Mouse (Mus musculus) MEL (cell line): Measurements from ENCODE around the gene Dnah10. TPM values are rescaled to one million over a fixed set of nuclear protein-coding genes. Genes with fewer than 3 reads are reported as not detected.
A peak's percentile ranks its signal among the peaks of the same experiment; 100 is the strongest.
"Not testable (repeated sequence)": the region's sequence is repeated elsewhere in the genome, so short reads cannot be mapped to it uniquely, and the experiment has no call there.

Experiments
- DNase-seq: peaks from one replicate; pipeline ENCODE4 v3.0.0; 2011; ENCODE audit warnings: low read depth, low spot score
- H3K27ac ChIP-seq: 2 replicates; pipeline ENCODE4 v1.5.1; 2012; ENCODE audit warnings: low read depth, mild to moderate bottlenecking, control low read depth, low read length, moderate library complexity; ENCODE audit not compliant: control insufficient read depth
- H3K27me3 ChIP-seq, 2 experiments: fragments of 150-350 bp in 1 of 2; sonication (generic) in 1 of 2; 2 replicates each; pipeline ENCODE4 v1.6.1; 2012; ENCODE audit warnings: low read length in 2 of 2, mild to moderate bottlenecking in 2 of 2, improper control_type of control experiment in 1 of 2, moderate library complexity in 1 of 2; ENCODE audit not compliant: insufficient read depth in 2 of 2, control insufficient read depth in 1 of 2
- H3K36me3 ChIP-seq, 2 experiments: 2 replicates each; pipeline ENCODE4 v1.6.1; 2012 to 2014; ENCODE audit warnings: low read length in 2 of 2, improper control_type of control experiment in 1 of 2, inconsistent platforms in 1 of 2, mild to moderate bottlenecking in 1 of 2; ENCODE audit not compliant: insufficient read depth in 2 of 2, control insufficient read depth in 1 of 2
- H3K4me1 ChIP-seq, 2 experiments: fragments of 150-350 bp in 1 of 2; sonication (generic) in 1 of 2; 2 replicates each; pipeline ENCODE4 v1.6.1; 2012; ENCODE audit warnings: low read length in 2 of 2, improper control_type of control experiment in 1 of 2, mild to moderate bottlenecking in 1 of 2; ENCODE audit not compliant: insufficient read depth in 2 of 2, control insufficient read depth in 1 of 2
- H3K4me3 ChIP-seq, 2 experiments: fragments of 150-350 bp in 1 of 2; sonication (generic) in 1 of 2; 2 replicates each; pipeline ENCODE4 v1.5.1; 2012; ENCODE audit warnings: low read depth in 2 of 2, low read length in 2 of 2, mild to moderate bottlenecking in 2 of 2, moderate library complexity in 2 of 2, control low read depth in 1 of 2, improper control_type of control experiment in 1 of 2; ENCODE audit not compliant: control insufficient read depth in 1 of 2, insufficient read depth in 1 of 2
- H3K79me2 ChIP-seq: 2 replicates; pipeline ENCODE4 v1.6.1; 2012; ENCODE audit warnings: mild to moderate bottlenecking, low read length, moderate library complexity; ENCODE audit not compliant: control insufficient read depth, poor library complexity, insufficient read depth
- H3K9ac ChIP-seq: 2 replicates; pipeline ENCODE4 v1.6.1; 2012; ENCODE audit warnings: low read depth, mild to moderate bottlenecking, control low read depth, low read length, moderate library complexity; ENCODE audit not compliant: control insufficient read depth, poor library complexity, severe bottlenecking
- H3K9me3 ChIP-seq: fragments of 150-350 bp; sonication (generic); replicated peaks from 2 replicates; pipeline ENCODE4 v1.6.1; 2012; ENCODE audit warnings: mild to moderate bottlenecking, low read length, improper control_type of control experiment, moderate library complexity; ENCODE audit not compliant: insufficient read depth
- CTCF ChIP-seq, 3 experiments: IDR thresholded peaks in 2 of 3; conservative IDR thresholded peaks in 1 of 3; 2 replicates each; pipeline ENCODE4 v1.5.1; 2011 to 2012; ENCODE audit warnings: low read length in 3 of 3, low read depth in 2 of 3, mild to moderate bottlenecking in 2 of 3, improper control_type of control experiment in 1 of 3, inconsistent platforms in 1 of 3, mixed read lengths in 1 of 3, moderate library complexity in 1 of 3; ENCODE audit not compliant: control insufficient read depth in 1 of 3, insufficient read depth in 1 of 3, poor library complexity in 1 of 3, severe bottlenecking in 1 of 3
- EP300 ChIP-seq, 2 experiments: IDR thresholded peaks; 2 replicates each; pipeline ENCODE4 v1.6.1; 2011; ENCODE audit warnings: improper control_type of control experiment in 2 of 2, low read length in 2 of 2, low read depth in 1 of 2, mild to moderate bottlenecking in 1 of 2
- HCFC1 ChIP-seq: IDR thresholded peaks from 2 replicates; pipeline ENCODE4 v1.6.1; 2012; ENCODE audit warnings: low read depth, mild to moderate bottlenecking, inconsistent platforms, low read length, improper control_type of control experiment, moderate library complexity
- MYC ChIP-seq: IDR thresholded peaks from 2 replicates; pipeline ENCODE4 v1.6.1; 2011; ENCODE audit warnings: low read depth, mild to moderate bottlenecking, low read length, improper control_type of control experiment, moderate library complexity
- RAD21 ChIP-seq: IDR thresholded peaks from 2 replicates; pipeline ENCODE4 v1.6.1; 2011; ENCODE audit warnings: mild to moderate bottlenecking, low read depth, low read length, improper control_type of control experiment
- SMC3 ChIP-seq: IDR thresholded peaks from 2 replicates; pipeline ENCODE4 v1.6.1; 2011; ENCODE audit warnings: low read depth, low read length, improper control_type of control experiment
- TBP ChIP-seq: IDR thresholded peaks from 2 replicates; pipeline ENCODE4 v1.8.0; 2011; ENCODE audit warnings: low read depth, low read length, improper control_type of control experiment
- ZC3H11A ChIP-seq: IDR thresholded peaks from 2 replicates; pipeline ENCODE4 v1.6.1; 2012; ENCODE audit warnings: low read depth, mild to moderate bottlenecking, inconsistent platforms, low read length, improper control_type of control experiment
- ZNF384 ChIP-seq: IDR thresholded peaks from 2 replicates; pipeline ENCODE4 v1.6.1; 2012; ENCODE audit warnings: low read depth, mild to moderate bottlenecking, inconsistent platforms, low read length, improper control_type of control experiment
- polyA plus RNA-seq, 2 experiments: library from polyadenylated mRNA; stranded (reverse) in 1 of 2; unstranded in 1 of 2; fragments of >175 nt in 1 of 2; fragments of >200 nt in 1 of 2; gene quantifications; 2 replicates each; pipeline versions ENCODE4 v1.2.1 to v1.2.4; 2012; ENCODE audit warnings: low replicate concordance in 2 of 2, low read depth in 1 of 2; ENCODE audit not compliant: insufficient read length in 2 of 2, insufficient read depth in 1 of 2, missing spikeins in 1 of 2
- total RNA-seq: library from RNA; depleted of rRNA; stranded (reverse); fragments of 300-350 nt; gene quantifications from 2 replicates; pipeline ENCODE4 v1.2.3, GENCODE M21; 2012

The Dnah10 gene
- total and polyA plus RNA-seq, 3 experiments, result 0.04 to 0.11 TPM; not detected in 1

- no peaks in the 10 kb centered on the region for H3K79me2 ChIP-seq
- H3K4me3 ChIP-seq, result no peak overlapping the region
Observed at GRCm38 (mm10) chr5:124761787-124762186, 36.9 kb downstream of the Dnah10 start.

GRCm38 (mm10) chr5:124774552-124774951 lies 49.7 kb downstream of the Dnah10 start:
- no peak for DNase-seq
- no peaks in the 10 kb centered on the region for H3K36me3 ChIP-seq
- H3K9me3 ChIP-seq, result no peaks in the 10 kb centered on the region
- no peak overlapping the region for H3K9ac ChIP-seq
- H3K79me2 ChIP-seq, result no peaks in the 10 kb centered on the region
- H3K4me1 ChIP-seq, result no peaks in the 10 kb centered on the region; a peak in 1 of 4 replicates
- no peak overlapping the region for H3K27ac ChIP-seq
- H3K4me3 ChIP-seq, result no peak overlapping the region
- no peaks in the 10 kb centered on the region for H3K27me3 ChIP-seq
- TF ChIP-seq RAD21, result no peak

More at GRCm38 (mm10) chr5:124761787-124762186, 36.9 kb downstream of the Dnah10 start:
- peak; percentile 23 for DNase-seq
- Histone ChIP-seq H3K4me1 (no peaks in the 10 kb centered on the region), H3K36me3 (no peaks in the 10 kb centered on the region), H3K27ac (no peak overlapping the region), H3K9me3 (no peaks in the 10 kb centered on the region), H3K9ac (no peak overlapping the region), H3K27me3 (no peaks in the 10 kb centered on the region)
- TF ChIP-seq CTCF (IDR thresholded peaks at IDR 0.05 in 2 of 3, conservative IDR thresholded peaks at IDR 0.05 in 1 of 3; ENCODE audit: control insufficient read depth in 1 of 3, insufficient read depth in 1 of 3, low read depth in 2 of 3, low read length in 3 of 3, poor library complexity in 1 of 3, severe bottlenecking in 1 of 3) (peak; percentile 23 to 49 (median 45); a peak in 5 of 6 replicates), EP300 (IDR thresholded peaks at IDR 0.05; ENCODE audit: low read depth in 1 of 2, low read length in 2 of 2) (no peak), ZC3H11A (peak; percentile 13; the same call in 1 of the 2 replicates), SMC3 (peak; percentile 42; the same call in 1 of the 2 replicates), HCFC1 (no peak), MYC (no peak), RAD21 (peak; percentile 31)

GRCm38 (mm10) chr5:124776289-124776688 lies 51.4 kb downstream of the Dnah10 start:
- H3K27me3 ChIP-seq, H3K4me1 ChIP-seq, H3K4me3 ChIP-seq, H3K36me3 ChIP-seq, H3K27ac ChIP-seq, H3K9me3 ChIP-seq, H3K9ac ChIP-seq, H3K79me2 ChIP-seq: not testable (repeated sequence)
- TF ChIP-seq RAD21 (peak; percentile 33), ZNF384 (peak; percentile 73), TBP (0 out of 2 replicates have a peak, but pooled peaks have one; percentile 28), CTCF (IDR thresholded peaks at IDR 0.05 in 2 of 3, conservative IDR thresholded peaks at IDR 0.05 in 1 of 3; ENCODE audit: control insufficient read depth in 1 of 3, insufficient read depth in 1 of 3, low read depth in 2 of 3, low read length in 3 of 3, poor library complexity in 1 of 3, severe bottlenecking in 1 of 3) (peak; percentile 20 to 42 (median 26); a peak in 3 of 6 replicates), SMC3 (peak; percentile 41)
- peak; percentile 15 for DNase-seq
